Mouse (Mus musculus) cerebellum, adult 9-11 months (tissue): ENCODE measurements around the gene Vwa3a.
"Not testable (repeated sequence)": the region's sequence is repeated elsewhere in the genome, so short reads cannot be mapped to it uniquely, and the experiment has no call there.

ENCODE experiments used
- DNase-seq: peaks from one replicate; pipeline ENCODE4 v3.0.0; 2022

Vwa3a gene

DNA sequence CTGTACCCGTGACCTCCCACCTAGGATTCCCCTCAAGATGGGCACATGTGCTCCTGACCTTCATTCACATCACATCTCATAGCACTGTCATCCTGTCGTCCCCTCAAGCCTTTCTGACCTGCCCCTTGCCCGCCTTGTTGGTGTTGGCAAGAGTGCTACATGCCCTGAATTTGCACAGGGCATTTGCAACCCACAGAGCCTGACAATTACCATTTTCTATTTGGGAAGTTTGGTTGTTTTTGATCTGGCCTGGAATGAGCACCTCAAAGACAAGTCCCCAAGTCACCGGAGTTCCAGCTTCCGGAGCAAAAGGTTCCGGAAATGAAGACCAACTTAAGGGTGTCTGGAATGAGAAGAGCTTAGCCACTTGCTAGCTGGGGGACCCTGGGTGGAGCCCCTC, at the start of gene Vwa3a:
Gene Vwa3a, plus strand, starts transcription at position 301 of the 400 bp plus-strand sequence.
- DNase-seq, result no peak

DNA sequence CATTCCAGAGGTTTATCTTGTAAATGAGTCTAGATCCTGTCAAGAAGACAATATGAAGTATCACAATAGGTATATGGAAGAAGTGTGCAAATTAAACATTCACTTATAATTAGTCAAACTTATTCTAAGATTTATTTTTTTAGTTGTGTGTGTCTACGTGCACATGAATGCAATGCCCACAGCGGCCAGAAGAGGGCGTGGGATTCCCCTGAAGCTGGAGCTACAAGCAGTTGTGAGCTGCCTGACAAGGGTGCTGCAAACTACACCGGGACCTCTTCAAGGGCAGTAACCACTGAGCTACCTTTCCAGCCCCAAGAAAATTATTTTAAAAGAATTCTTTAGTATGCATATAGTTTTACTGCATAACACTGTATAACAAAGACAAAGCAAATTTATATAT, 48.5 kb upstream of the Vwa3a start:
- DNase-seq, result no peak

- DNase-seq, result no peak
Measured at GRCm38 (mm10) chr7:120693831-120694375, 45.2 kb upstream of the Vwa3a start.

DNA sequence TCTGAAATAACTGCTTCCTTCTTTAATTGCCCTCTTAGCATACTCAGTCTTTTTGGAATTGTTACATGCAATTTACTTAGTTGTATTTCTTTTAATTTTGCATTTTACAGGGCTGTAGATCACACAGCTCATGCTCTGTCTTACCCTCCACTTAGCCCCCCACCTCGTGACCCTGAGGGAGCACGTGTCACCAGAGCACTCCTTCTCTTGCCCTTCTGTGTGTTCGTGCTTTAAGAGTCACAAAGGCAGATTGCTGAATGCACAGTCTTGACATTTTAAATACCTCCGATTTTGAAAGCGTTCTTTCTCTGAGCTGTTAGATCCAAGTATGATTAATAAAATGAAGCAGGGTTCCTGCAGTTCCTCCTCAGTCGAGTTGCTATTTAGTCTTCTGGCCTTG, 43.9 kb upstream of the Vwa3a start:
- DNase-seq, result no peak

DNA sequence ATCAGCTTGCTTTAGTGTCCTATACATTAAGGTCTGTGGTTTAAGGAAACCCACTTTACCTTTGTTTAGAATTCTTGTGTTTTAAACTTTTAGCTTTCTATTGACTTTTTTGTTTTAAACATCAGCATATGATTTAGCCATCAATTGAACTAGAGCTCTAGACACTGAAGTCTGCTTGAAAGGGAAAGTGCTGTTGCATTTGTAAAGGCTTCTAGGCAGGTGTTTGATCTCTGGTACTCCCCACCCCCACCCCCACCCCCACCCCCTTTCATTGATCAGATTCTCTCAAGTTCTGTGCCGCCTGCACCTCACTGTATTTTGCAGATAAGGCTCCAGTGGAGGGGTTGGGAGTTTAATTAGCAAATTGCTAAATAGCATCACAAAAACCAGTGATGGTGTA, 43.5 kb upstream of the Vwa3a start:
- no peak for DNase-seq

DNA sequence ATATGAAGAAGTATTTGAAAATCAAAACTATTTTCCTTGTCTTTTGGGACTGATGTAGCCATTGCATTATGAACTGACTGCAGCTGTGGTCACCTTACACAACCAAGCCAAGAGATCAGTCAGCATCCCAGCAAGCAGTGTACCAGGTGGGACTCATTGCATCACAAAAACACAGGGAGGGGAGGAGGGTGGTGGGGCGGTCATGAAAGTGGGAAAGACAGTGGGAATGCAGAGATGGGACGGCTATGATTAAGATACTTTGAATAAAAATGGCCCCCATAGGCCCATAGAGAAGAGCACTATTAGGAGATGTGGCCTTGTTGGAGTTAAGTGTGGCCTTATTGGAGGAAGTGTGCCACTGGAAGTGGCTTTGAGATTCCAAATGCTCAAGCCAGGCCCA, 42.8 kb upstream of the Vwa3a start:
- DNase-seq, result no peak

- no peak for DNase-seq
Measured at GRCm38 (mm10) chr7:120699586-120699985, 39.5 kb upstream of the Vwa3a start.

DNA sequence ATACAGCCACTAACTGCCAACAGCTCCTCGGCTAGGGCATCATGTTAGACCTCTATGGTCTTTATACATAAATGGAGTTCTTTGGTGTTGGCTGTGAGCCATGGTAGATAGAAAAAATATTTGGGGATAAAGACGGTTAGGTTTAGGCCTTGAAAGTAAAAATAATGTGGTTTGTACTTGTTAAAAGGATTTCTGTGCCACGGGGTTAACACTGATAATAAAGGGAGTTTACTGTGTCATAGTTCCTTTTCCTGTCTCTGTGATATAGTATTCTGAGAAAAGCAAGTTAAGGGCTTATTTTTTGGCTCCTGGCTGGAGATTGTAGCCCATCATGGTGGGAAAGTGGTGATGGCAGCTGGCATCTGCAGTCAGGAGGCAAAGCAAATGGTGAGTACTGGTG, 35.2 kb upstream of the Vwa3a start:
- DNase-seq, result no peak

- DNase-seq, result no peak
Measured at GRCm38 (mm10) chr7:120712071-120712470, 27.0 kb upstream of the Vwa3a start.

DNA sequence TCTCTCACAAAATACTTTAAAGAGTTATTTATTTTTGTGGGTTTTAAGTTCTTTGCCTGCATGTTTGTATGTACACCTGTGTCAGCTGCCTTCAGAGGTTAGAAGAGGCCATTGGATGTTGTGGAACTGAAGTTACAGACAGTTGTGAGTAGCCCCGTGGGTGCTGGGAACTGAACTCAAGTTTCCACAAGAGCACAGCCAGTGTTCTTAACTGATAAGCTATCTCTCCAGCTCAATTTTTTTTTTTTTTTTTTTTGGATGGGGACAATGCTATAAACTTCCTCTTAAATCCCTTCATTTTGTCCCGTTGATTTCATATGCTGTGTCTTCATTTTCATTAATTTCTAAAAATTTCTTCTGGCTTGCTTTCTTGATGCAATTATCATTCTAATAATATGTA, 25.9 kb upstream of the Vwa3a start:
- DNase-seq, result no peak

GRCm38 (mm10) chr7:120713951-120714350, 25.2 kb upstream of the Vwa3a start:
- not testable (repeated sequence) for DNase-seq

DNA sequence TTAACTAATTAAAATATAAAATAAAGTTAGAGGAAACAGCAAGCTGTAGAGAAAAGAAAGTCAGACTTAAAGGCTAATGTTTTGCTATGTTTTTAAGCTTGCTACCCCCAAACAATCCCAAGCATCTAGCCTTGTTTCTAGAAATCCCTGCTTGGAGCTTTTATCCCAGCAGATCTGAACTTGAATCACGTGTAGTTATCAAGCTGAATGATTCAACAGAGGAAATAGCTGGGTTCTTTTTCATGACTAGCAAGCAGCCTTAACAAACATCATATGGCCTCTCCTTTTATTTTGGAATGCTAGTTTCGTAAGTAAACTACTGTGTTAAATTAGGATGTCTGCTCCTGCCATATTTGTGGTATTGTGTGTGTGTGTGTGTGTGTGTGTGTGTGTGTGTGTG, 21.9 kb upstream of the Vwa3a start:
- no peak for DNase-seq

- no peak for DNase-seq
Measured at GRCm38 (mm10) chr7:120721051-120721450, 18.1 kb upstream of the Vwa3a start.

DNA sequence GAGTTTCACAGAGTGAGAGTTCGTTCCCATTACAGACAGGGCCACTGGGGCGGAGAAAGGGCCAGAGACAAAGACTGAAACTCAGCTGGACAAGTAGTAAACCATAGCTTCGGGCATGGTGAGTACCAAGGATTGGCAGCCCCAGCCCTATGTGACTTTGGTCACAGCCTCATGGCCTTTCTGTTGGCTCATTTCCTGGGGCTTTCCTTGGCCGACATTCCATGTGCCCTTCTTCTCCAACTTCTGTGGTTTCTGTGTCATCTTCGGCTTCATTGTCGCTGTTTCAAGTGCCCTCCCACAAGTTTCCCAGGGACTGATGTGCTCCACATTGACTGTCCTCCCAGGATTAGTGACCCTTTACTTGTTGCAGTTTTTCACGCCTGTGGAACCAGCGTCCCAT, 17.7 kb upstream of the Vwa3a start:
- no peak for DNase-seq

- no peak for DNase-seq
Measured at GRCm38 (mm10) chr7:120722063-120722462, 17.1 kb upstream of the Vwa3a start.

DNA sequence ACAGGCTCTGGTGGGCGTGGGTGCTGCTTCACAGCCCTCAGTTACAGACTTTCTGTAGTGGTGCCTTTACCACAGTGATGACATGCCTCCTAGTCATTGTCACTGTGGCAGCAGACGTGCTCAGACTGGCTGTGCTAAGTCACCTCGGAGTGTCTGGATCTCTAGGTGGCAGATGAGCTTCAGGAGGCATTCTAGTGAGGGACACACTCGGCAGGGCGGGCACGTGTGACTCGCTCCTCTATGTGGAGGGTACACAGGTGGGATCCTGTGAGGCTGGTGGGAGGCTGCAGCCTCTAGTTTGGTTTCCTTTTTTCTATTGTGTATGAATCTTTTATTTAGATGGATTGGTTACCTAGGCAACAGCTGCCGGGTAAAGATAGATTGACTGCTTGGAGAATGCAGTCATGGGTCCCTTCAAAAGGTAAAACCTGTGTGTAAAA, 16.3 kb upstream of the Vwa3a start:
- no peak for DNase-seq

DNA sequence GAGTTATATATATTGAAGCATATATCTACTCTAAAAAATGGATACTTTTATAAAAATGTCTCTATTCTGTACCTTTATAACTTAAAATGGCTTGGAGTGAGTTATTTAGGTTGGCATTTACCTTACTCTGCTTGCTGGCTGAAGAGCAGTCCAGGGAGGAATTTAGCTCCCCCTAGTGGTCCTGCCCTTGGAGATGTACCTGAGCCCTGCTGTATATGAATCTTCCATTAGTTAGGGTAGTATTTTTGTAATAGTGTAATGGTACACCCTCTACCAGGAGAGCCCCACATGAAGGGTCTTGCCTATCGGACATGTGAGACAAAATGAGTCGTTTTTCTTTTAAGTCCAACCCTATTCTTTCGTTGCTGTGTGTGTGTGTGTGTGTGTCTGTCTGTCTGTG, 11.5 kb upstream of the Vwa3a start:
- DNase-seq, result no peak

GRCm38 (mm10) chr7:120729635-120730034, 9.5 kb upstream of the Vwa3a start:
- no peak for DNase-seq

GRCm38 (mm10) chr7:120732906-120733305, 6.2 kb upstream of the Vwa3a start:
- DNase-seq, result no peak

GRCm38 (mm10) chr7:120739558-120740101, 512 bp downstream of the Vwa3a start:
- DNase-seq, result no peak

DNA sequence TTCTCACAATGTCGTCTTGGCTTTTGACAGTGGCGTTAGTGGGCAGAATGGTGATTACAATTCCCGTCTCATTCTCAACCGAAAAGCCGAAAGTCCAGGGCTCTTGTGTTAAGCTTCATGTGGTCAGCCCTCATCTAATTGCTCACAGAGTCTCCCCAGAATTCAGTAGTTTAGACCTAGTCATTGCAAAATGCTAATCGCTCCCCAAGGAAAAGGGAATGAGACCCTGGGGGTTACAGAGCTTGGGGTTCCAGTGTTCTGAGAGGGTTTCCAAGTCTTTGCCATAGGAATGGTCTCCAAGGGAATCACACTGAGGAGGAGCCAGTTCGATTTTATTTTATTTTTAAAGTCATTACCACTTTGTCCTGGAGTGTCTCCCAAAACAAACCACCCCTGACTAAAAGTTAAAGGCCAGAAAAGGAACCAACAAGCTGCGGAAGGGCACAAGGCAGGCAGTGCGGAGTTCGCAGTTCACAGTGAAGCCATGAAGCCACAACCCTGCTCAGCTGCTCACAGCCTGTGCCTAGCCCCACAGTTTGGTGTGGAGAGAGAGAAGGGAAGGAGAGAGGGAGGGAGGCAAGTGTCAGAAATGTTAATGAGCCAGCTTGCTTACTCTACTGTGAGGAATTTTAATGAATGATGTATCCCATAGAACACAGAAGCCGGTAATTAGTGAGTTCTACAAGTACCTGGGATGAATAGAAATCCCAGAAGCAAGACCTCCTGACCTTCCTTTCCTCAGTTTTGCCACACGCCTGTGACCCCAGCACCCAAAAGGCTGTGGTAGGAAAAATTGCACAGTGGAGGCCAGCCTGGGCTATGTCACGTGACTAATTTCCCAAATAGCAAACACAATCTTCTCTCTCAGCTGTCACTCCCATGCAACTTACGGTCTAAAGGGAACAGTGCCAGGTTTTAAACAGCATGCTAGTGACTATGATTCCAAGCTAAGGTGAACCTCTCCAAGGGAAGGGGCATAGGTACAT, 4.5 kb downstream of the Vwa3a start:
- no peak for DNase-seq

DNA sequence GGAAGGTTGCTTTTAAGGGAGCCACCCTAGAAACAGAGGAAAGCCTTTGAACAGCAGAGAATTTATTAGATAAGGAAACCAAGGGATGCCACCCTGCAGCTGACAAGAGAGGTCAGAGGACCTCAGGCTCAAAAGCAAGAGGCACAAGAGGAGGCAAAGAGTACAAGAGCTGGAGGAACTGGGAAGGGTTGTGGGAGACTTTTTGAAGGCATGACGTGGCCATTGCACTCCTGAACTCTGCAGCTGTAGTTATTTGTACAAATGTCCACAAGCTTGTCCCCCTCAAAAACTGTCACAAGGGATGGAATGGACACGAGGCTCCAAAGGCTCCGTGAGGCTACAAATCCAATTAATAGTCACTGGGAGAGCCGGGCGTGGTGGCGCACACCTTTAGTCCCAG, 5.5 kb downstream of the Vwa3a start:
- no peak for DNase-seq

DNA sequence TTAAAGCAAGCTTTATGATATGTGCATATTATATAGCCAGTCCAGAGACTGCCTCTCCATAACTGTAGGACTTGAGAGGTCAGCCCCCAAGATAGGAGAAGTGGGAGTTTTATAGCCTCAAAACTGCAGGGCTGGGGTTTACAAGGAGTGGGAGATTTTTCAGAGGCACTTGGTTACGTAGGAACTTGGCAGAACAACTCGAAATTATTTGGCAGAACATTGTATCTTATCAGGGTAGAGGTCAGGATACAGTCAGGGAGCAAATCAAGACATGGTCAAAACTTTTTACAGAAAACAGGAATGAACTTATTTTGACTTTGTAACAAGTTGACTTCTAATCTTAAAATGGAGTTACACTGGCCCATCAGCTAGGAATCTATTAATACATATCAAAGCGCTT, 6.9 kb downstream of the Vwa3a start:
- DNase-seq, result no peak

DNA sequence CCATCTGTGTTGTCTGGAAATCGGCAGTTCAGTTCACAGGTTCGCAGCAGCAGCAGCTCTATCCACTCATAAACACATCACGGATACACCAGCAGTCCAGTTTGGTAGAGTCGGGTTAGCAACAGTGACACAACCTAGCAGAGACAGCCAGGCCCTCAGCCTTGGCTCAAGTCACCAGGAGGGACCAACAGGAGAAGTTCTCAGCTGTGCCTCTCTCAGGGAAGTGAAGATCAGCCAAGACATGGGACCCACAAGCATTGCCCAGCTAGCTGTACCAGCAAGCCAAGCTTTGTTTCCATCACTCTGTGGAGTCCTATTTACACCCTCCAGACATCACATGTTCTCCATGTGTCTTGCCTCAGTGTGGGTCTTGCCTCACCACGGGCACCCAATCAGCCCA, 7.7 kb downstream of the Vwa3a start:
- no peak for DNase-seq
